28 mouse cellular contexts compared by ENCODE assay signal in genomic region chr13:95412257-95412656, GRCm38 (mm10). TPM values are rescaled to one million over a fixed set of nuclear protein-coding genes. Genes with fewer than 3 reads are reported as not detected.
DNase-seq lines count a peak whose midpoint lies in the region; ATAC-seq and TF ChIP-seq lines count a peak whose summit lies in the region.
"Had no signal": no experiment of that assay in that cellular context is flagged by ENCODE, and none has a peak within 500 bp of the region (broad histone marks: within the 10 kb centered on the region; RNA-seq: fewer than 3 reads in every experiment).

No protein-coding gene starts in this region.

- TF ChIP-seq CTCF in liver, embryonic 14.5 days (IDR thresholded peaks at IDR 0.05; ENCODE audit: low read depth): no peak

- no peaks in the 10 kb centered on the region for H3K27me3 ChIP-seq in intestine, embryonic 14.5 days (replicated peaks; ENCODE audit: control insufficient read depth, insufficient read depth, low read length)
- H3K27me3 ChIP-seq in intestine, embryonic 16.5 days (replicated peaks; ENCODE audit: control insufficient read depth, insufficient read depth, low read length): no peaks in the 10 kb centered on the region
- no peaks in the 10 kb centered on the region for H3K27me3 ChIP-seq in liver, embryonic 14.5 days (ENCODE audit: control insufficient read depth, insufficient read depth, low read length)
- H3K27me3 ChIP-seq in liver, embryonic 11.5 days (replicated peaks; ENCODE audit: control insufficient read depth, insufficient read depth, low read length): no peaks in the 10 kb centered on the region; the same call in 1 of the 2 replicates
- H3K27me3 ChIP-seq: embryonic facial prominence, embryonic 12.5 days; embryonic facial prominence, embryonic 15.5 days; hindbrain, embryonic 12.5 days; hindbrain, embryonic 15.5 days had no signal

- 14% methylated on average over 2 of the region's 2 CpGs for WGBS in intestine, embryonic 14.5 days
- 11% methylated on average over 2 of the region's 2 CpGs for WGBS in intestine, embryonic 16.5 days
- WGBS in liver, embryonic 14.5 days (ENCODE audit: insufficient replicate concordance): 6% methylated on average over 2 of the region's 2 CpGs
- WGBS in liver, embryonic 11.5 days: 6% methylated on average over 2 of the region's 2 CpGs

- ATAC-seq in intestine, embryonic 14.5 days (replicated peaks; ENCODE audit: low FRiP score, low TSS enrichment, low read depth): 0 out of 2 replicates have a peak, but pooled peaks have one; percentile 58
- ATAC-seq in intestine, embryonic 16.5 days: no peak; the same call in 1 of the 2 replicates
- no peak for ATAC-seq in liver, embryonic 14.5 days (ENCODE audit: insufficient read depth)
- ATAC-seq in liver, embryonic 11.5 days (replicated peaks; ENCODE audit: low FRiP score): no peak
- peak; percentile 25; the same call in 1 of the 2 replicates for ATAC-seq in megakaryocyte-erythroid progenitor cell, adult 5-6 weeks (replicated peaks; ENCODE audit: low FRiP score, low TSS enrichment, poor library complexity, severe bottlenecking)
- ATAC-seq: forebrain, embryonic 14.5 days; forebrain, postnatal 0 days had no signal

- TF ChIP-seq EP300 in liver, embryonic 14.5 days (IDR thresholded peaks at IDR 0.05; ENCODE audit: low read depth): peak; percentile 12; the same call in 1 of the 2 replicates

- DNase-seq in intestine, embryonic 14.5 days (ENCODE audit: low spot score): no peak
- DNase-seq in liver, embryonic 14.5 days (ENCODE audit: low read depth in 3 of 3, low spot score in 3 of 3): peak in 1 of 3 experiments; percentile 1
- no peak for DNase-seq in liver, embryonic 11.5 days (ENCODE audit: low spot score)
- no peak for DNase-seq in Muller cell, postnatal 12 days (ENCODE audit: inconsistent ontology term)
- DNase-seq: adrenal gland, adult 2 months; adrenal gland, postnatal 14 days; cerebellum, adult 11-12 months; cerebellum, adult 8-10 months; cerebellum, postnatal 14 days; forebrain, postnatal 0 days; gastrocnemius, adult 2 months; gastrocnemius, postnatal 14 days; heart, adult 11 months had no signal

- H3K36me3 ChIP-seq in intestine, embryonic 14.5 days (ENCODE audit: control insufficient read depth, insufficient read depth, low read length): no peaks in the 10 kb centered on the region
- H3K36me3 ChIP-seq in intestine, embryonic 16.5 days (ENCODE audit: control insufficient read depth, insufficient read depth, low read length): no peaks in the 10 kb centered on the region
- no peaks in the 10 kb centered on the region for H3K36me3 ChIP-seq in liver, embryonic 14.5 days (replicated peaks; ENCODE audit: control insufficient read depth, insufficient read depth, low read depth)
- H3K36me3 ChIP-seq in liver, embryonic 11.5 days (ENCODE audit: control insufficient read depth, insufficient read depth, low read length): no peaks in the 10 kb centered on the region
- H3K36me3 ChIP-seq: embryonic facial prominence, embryonic 12.5 days; embryonic facial prominence, embryonic 15.5 days; hindbrain, embryonic 12.5 days; hindbrain, embryonic 15.5 days had no signal

- H3K27ac ChIP-seq in intestine, embryonic 14.5 days (ENCODE audit: low read depth): no peak overlapping the region
- no peak overlapping the region for H3K27ac ChIP-seq in intestine, embryonic 16.5 days (ENCODE audit: low read length)
- H3K27ac ChIP-seq in liver, embryonic 14.5 days: no peak overlapping the region
- no peak overlapping the region for H3K27ac ChIP-seq in liver, embryonic 11.5 days (ENCODE audit: low read depth, low read length)
- H3K27ac ChIP-seq: embryonic facial prominence, embryonic 12.5 days; embryonic facial prominence, embryonic 15.5 days; gastrocnemius, adult 2 months; hindbrain, embryonic 15.5 days had no signal

- H3K4me2 ChIP-seq in intestine, embryonic 14.5 days (ENCODE audit: low read length): no peak overlapping the region
- H3K4me2 ChIP-seq in intestine, embryonic 16.5 days (ENCODE audit: low read depth, low read length): no peak overlapping the region
- no peak overlapping the region for H3K4me2 ChIP-seq in liver, embryonic 14.5 days (ENCODE audit: low read depth)
- no peak overlapping the region for H3K4me2 ChIP-seq in liver, embryonic 11.5 days
- H3K4me2 ChIP-seq: embryonic facial prominence, embryonic 12.5 days; embryonic facial prominence, embryonic 15.5 days; heart, embryonic 11.5 days; hindbrain, embryonic 12.5 days; hindbrain, embryonic 15.5 days had no signal

- H3K9ac ChIP-seq in intestine, embryonic 14.5 days (ENCODE audit: low read length): no peak overlapping the region
- no peak overlapping the region for H3K9ac ChIP-seq in intestine, embryonic 16.5 days (ENCODE audit: low read depth, low read length)
- H3K9ac ChIP-seq in liver, embryonic 14.5 days (replicated peaks): no peak overlapping the region
- H3K9ac ChIP-seq in liver, embryonic 11.5 days (ENCODE audit: low read depth, low read length): no peak overlapping the region
- H3K9ac ChIP-seq: embryonic facial prominence, embryonic 12.5 days; embryonic facial prominence, embryonic 15.5 days; forebrain, postnatal 0 days; hindbrain, embryonic 12.5 days; hindbrain, embryonic 15.5 days had no signal

- H3K4me3 ChIP-seq in intestine, embryonic 14.5 days (ENCODE audit: low read depth, low read length): no peak overlapping the region
- H3K4me3 ChIP-seq in intestine, embryonic 16.5 days (ENCODE audit: low read length): no peak overlapping the region
- no peak overlapping the region for H3K4me3 ChIP-seq in liver, embryonic 14.5 days (ENCODE audit: insufficient read depth in 1 of 2, low read depth in 2 of 2, low read length in 2 of 2)
- no peak overlapping the region for H3K4me3 ChIP-seq in liver, embryonic 11.5 days (ENCODE audit: low read depth, low read length)
- H3K4me3 ChIP-seq: embryonic facial prominence, embryonic 12.5 days; embryonic facial prominence, embryonic 15.5 days; gastrocnemius, adult 2 months; hindbrain, embryonic 12.5 days; hindbrain, embryonic 15.5 days had no signal

- H3K4me1 ChIP-seq in intestine, embryonic 14.5 days (replicated peaks; ENCODE audit: control insufficient read depth, insufficient read depth, low read length): no peaks in the 10 kb centered on the region
- no peaks in the 10 kb centered on the region for H3K4me1 ChIP-seq in intestine, embryonic 16.5 days (ENCODE audit: control insufficient read depth, insufficient read depth, low read length)
- H3K4me1 ChIP-seq in liver, embryonic 14.5 days (replicated peaks; ENCODE audit: control insufficient read depth in 2 of 2, insufficient read depth in 2 of 2, low read length in 1 of 2): peaks cover 0 to 5% of the 10 kb centered on the region in 2 experiments; a peak in 3 of 4 replicates
- H3K4me1 ChIP-seq in liver, embryonic 11.5 days (replicated peaks; ENCODE audit: control insufficient read depth, insufficient read depth, low read length): no peaks in the 10 kb centered on the region
- H3K4me1 ChIP-seq: embryonic facial prominence, embryonic 12.5 days; embryonic facial prominence, embryonic 15.5 days; hindbrain, embryonic 12.5 days; hindbrain, embryonic 15.5 days had no signal

- no peaks in the 10 kb centered on the region for H3K9me3 ChIP-seq in intestine, embryonic 14.5 days (ENCODE audit: control insufficient read depth, low read length)
- no peaks in the 10 kb centered on the region for H3K9me3 ChIP-seq in intestine, embryonic 16.5 days (ENCODE audit: control insufficient read depth, low read length)
- no peaks in the 10 kb centered on the region for H3K9me3 ChIP-seq in liver, embryonic 14.5 days (ENCODE audit: control insufficient read depth, low read length)
- no peaks in the 10 kb centered on the region for H3K9me3 ChIP-seq in liver, embryonic 11.5 days (ENCODE audit: control insufficient read depth, low read length)
- H3K9me3 ChIP-seq: embryonic facial prominence, embryonic 12.5 days; embryonic facial prominence, embryonic 15.5 days; hindbrain, embryonic 12.5 days; hindbrain, embryonic 15.5 days had no signal

RNA-seq across cellular contexts. Expression of gene Crhbp, which starts 32.5 kb away (rescaled TPM):
- 0.16 and 0.24 TPM in 2 replicates for polyA plus RNA-seq in intestine, embryonic 14.5 days (2014; fragmentation: Nextera tagmentation; extraction: Ambion mirVana)
- 0.20 and 0.22 TPM in 2 replicates for polyA plus RNA-seq in intestine, embryonic 16.5 days (2015; fragmentation: Nextera tagmentation; extraction: Ambion mirVana)
- 0.04 and 0.05 TPM in 2 replicates for polyA plus RNA-seq in liver, embryonic 14.5 days (2012; rRNA removed)
- polyA plus RNA-seq in liver, embryonic 14.5 days (2014; fragmentation: Nextera tagmentation; extraction: Ambion mirVana): not detected in 2 replicates
- 0.51 TPM in 1 of 2 replicates, not detected in the other for polyA plus RNA-seq in liver, embryonic 11.5 days (2014; fragmentation: Nextera tagmentation; extraction: Ambion mirVana)
- not detected in 2 replicates for total RNA-seq in megakaryocyte-erythroid progenitor cell, adult 5-6 weeks (2014; fragmentation: Nextera tagmentation)
- not detected in 2 replicates for total RNA-seq in megakaryocyte-erythroid progenitor cell, adult 5-6 weeks (2017)
- total RNA-seq: adrenal gland, postnatal 14 days; adrenal gland, postnatal 4 days; gastrocnemius, adult 2 months; gastrocnemius, postnatal 14 days; gastrocnemius, postnatal 4 days; heart, adult 8-10 months; heart, postnatal 25 days; hematopoietic stem cell, adult 5-6 weeks had no signal
- polyA plus RNA-seq: adrenal gland, adult 2 months; heart, embryonic 11.5 days; heart, embryonic 14.5 days; heart, postnatal 0 days had no signal

RNA-seq across cellular contexts. Expression of gene Aggf1, which starts 37.1 kb away (rescaled TPM):
- 32.1 and 33.1 TPM in 2 replicates for polyA plus RNA-seq in intestine, embryonic 14.5 days (2014; fragmentation: Nextera tagmentation; extraction: Ambion mirVana)
- 22.8 and 25.0 TPM in 2 replicates for polyA plus RNA-seq in intestine, embryonic 16.5 days (2015; fragmentation: Nextera tagmentation; extraction: Ambion mirVana)
- polyA plus RNA-seq in liver, embryonic 14.5 days (2012; rRNA removed): 7.1 and 13.0 TPM in 2 replicates
- 14.9 and 18.3 TPM in 2 replicates for polyA plus RNA-seq in liver, embryonic 14.5 days (2014; fragmentation: Nextera tagmentation; extraction: Ambion mirVana)
- 42.1 and 43.4 TPM in 2 replicates for polyA plus RNA-seq in liver, embryonic 11.5 days (2014; fragmentation: Nextera tagmentation; extraction: Ambion mirVana)
- 53.1 and 58.0 TPM in 2 replicates for total RNA-seq in megakaryocyte-erythroid progenitor cell, adult 5-6 weeks (2014; fragmentation: Nextera tagmentation)
- 69.0 and 72.8 TPM in 2 replicates for total RNA-seq in megakaryocyte-erythroid progenitor cell, adult 5-6 weeks (2017)

Comparison
In these comparisons a context has a peak if more than half of its experiments do, and no peak if none do; other contexts are left out.
1. ATAC-seq: peak in intestine, embryonic 14.5 days (single experiment) and megakaryocyte-erythroid progenitor cell, adult 5-6 weeks (single experiment); none in intestine, embryonic 16.5 days (single experiment), liver, embryonic 14.5 days (single experiment) and liver, embryonic 11.5 days (single experiment).